Mouse (Mus musculus): Measurements from ENCODE around the gene Ppard.

DNA sequence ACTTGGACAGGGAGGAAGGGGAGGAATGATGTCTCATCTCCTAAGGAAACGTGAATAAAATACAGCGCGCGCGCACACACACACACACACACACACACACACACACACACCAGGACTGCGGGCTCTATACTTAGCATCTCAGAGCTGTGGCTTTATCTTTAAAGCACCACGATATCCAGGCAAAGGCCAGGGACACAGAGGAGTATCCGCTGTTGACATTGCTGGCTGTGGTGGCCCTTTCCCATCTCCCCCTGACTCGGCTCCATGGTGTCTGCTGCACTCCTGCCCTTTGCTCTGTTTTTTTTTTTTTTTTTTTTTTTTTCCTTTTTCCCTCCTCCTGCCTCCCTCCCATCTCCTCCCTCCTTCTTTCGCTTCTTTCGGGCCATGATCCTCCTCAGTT, 29.3 kb downstream of the Ppard start:
- TF ChIP-seq EP300 (IDR thresholded peaks at IDR 0.05; ENCODE audit: low read depth) (no peak), CTCF (IDR thresholded peaks at IDR 0.05; ENCODE audit: low read depth) (no peak)
